Comparison of ENCODE assay signal across 15 mouse cellular contexts in the genomic region with DNA sequence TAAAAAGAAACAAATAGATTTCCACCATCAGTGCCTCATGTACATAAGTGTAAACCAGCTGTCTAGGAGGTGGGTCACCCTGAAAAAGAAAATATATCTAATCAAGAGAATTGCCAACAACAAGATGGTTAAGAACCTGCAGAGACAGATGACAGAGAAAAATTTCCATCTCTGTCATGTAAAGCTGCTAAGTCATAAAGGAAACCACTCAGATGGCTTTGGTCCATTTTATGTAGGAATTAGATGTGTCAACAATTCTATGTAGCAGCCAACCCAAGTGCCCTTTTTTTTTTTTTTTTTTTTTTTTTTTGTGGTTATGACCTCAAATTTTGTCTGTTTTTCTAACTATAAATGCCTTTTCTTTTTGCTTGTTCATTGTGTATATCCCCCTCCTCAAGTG.
"Had no signal": no experiment of that assay in that cellular context is flagged by ENCODE, and none has a peak within 500 bp of the region (broad histone marks: within the 10 kb centered on the region; RNA-seq: fewer than 3 reads in every experiment).

No protein-coding gene starts in this region.

- ATAC-seq: midbrain, embryonic 16.5 days had no signal

- H3K4me2 ChIP-seq: lung, embryonic 14.5 days; midbrain, embryonic 12.5 days; neural tube, embryonic 13.5 days; neural tube, embryonic 15.5 days had no signal

- H3K9me3 ChIP-seq: midbrain, embryonic 10.5 days; midbrain, embryonic 12.5 days; neural tube, embryonic 13.5 days; neural tube, embryonic 15.5 days had no signal

- H3K4me3 ChIP-seq: midbrain, embryonic 10.5 days; midbrain, embryonic 12.5 days; myocyte; neural tube, embryonic 13.5 days; neural tube, embryonic 15.5 days had no signal

- DNase-seq: lung, adult 18-20 months; lung, embryonic 14.5 days; lung, postnatal 10 days; lung, postnatal 4 days; midbrain, embryonic 14.5 days; right cerebral cortex, postnatal 14 days; thymus, adult 18-20 months; thymus, postnatal 14 days; thymus, postnatal 36 days had no signal

- H3K27ac ChIP-seq: midbrain, embryonic 10.5 days; midbrain, embryonic 12.5 days; neural tube, embryonic 13.5 days; neural tube, embryonic 15.5 days had no signal

- H3K9ac ChIP-seq: lung, embryonic 14.5 days; midbrain, embryonic 12.5 days; neural tube, embryonic 13.5 days; neural tube, embryonic 15.5 days had no signal

- H3K4me1 ChIP-seq: midbrain, embryonic 10.5 days; midbrain, embryonic 12.5 days; neural tube, embryonic 13.5 days; neural tube, embryonic 15.5 days had no signal

- H3K27me3 ChIP-seq: midbrain, embryonic 12.5 days; neural tube, embryonic 13.5 days; neural tube, embryonic 15.5 days had no signal
